Mouse (Mus musculus) liver, adult 2 months (tissue): ENCODE measurements at regions not wholly inside any gene's neighbourhood (a gene's known extent, or its start where the extent isn't known, plus 50 kb on each side); places are given as distances from the start of the nearest gene placed in this dataset.
"Not testable (repeated sequence)": the region's sequence is repeated elsewhere in the genome, so short reads cannot be mapped to it uniquely, and the experiment has no call there.

ENCODE experiments used
- CTCF ChIP-seq: fragments of 200-500 bp; IDR thresholded peaks from 2 replicates; pipeline ENCODE4 v1.5.1; 2011; ENCODE audit warnings: low read depth, low read length, control low read depth
- POLR2A ChIP-seq: fragments of 200-500 bp; IDR thresholded peaks from 2 replicates; pipeline ENCODE4 v1.6.1; 2011; ENCODE audit warnings: low read length, control low read depth; ENCODE audit not compliant: insufficient read depth; ENCODE audit errors: extremely low read depth

DNA sequence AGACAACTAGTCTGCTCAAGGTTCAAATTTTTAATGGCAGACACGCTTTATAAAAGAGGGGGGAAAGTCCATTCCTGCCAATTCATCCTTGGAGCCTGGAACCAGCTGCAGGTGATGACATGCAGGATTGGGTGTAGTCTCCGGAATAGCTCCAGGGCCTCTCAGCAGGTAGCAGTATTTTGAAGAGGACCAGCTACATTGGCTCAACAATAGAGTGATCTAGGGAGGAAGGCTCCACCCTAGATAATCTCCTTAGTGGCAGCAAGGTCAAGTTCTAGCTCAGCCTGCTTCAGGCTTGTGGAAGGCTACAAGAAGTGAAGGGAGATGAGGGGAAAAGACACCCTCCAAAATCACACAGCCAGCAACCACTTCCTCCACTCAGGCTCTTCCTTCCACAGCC is 1405.1 kb downstream of the 4930444P10Rik start:
- TF ChIP-seq POLR2A, CTCF: not testable (repeated sequence)
